Mouse (Mus musculus) adrenal gland, adult (tissue): ENCODE results near the gene Slc17a3.
A peak's percentile ranks its signal among the peaks of the same experiment; 100 is the strongest.

Source experiments
- DNase-seq, 2 experiments: peaks; one replicate each; pipeline ENCODE4 v3.0.0; 2022 to 2023; ENCODE audit warnings: low spot score in 1 of 2; ENCODE audit not compliant: inconsistent age in 2 of 2

Slc17a3 gene

GRCm38 (mm10) chr13:23839308-23839707 is at the start of gene Slc17a3:
Gene Slc17a3 (plus strand): TSS chr13:23839434.
- no peak for DNase-seq

GRCm38 (mm10) chr13:23792520-23792919 is 46.7 kb upstream of the Slc17a3 start:
- DNase-seq, result peak; percentile 31 to 78

GRCm38 (mm10) chr13:23799405-23799804 is 39.8 kb upstream of the Slc17a3 start:
- DNase-seq, result no peak

- DNase-seq, result no peak
Observed at GRCm38 (mm10) chr13:23804532-23804931, 34.7 kb upstream of the Slc17a3 start.

GRCm38 (mm10) chr13:23806422-23807052 is 32.7 kb upstream of the Slc17a3 start, which contains the start of gene Slc17a2:
Gene Slc17a2 (plus strand): TSS chr13:23806993.
- no peak for DNase-seq

GRCm38 (mm10) chr13:23816148-23816547 is 23.1 kb upstream of the Slc17a3 start:
- DNase-seq, result peak in 1 of 2 experiments; percentile 33

- no peak for DNase-seq
Observed at GRCm38 (mm10) chr13:23820179-23820940, 18.9 kb upstream of the Slc17a3 start.

GRCm38 (mm10) chr13:23822213-23822612 is 17.0 kb upstream of the Slc17a3 start:
- no peak for DNase-seq

GRCm38 (mm10) chr13:23826606-23827005 is 12.6 kb upstream of the Slc17a3 start:
- no peak for DNase-seq

- DNase-seq, result peak; percentile 48 to 82
Observed at GRCm38 (mm10) chr13:23833053-23833452, 6.2 kb upstream of the Slc17a3 start.

- DNase-seq, result peak; percentile 27 to 38
Observed at GRCm38 (mm10) chr13:23834836-23835235, 4.4 kb upstream of the Slc17a3 start.

- peak; percentile 55 to 88 for DNase-seq
Observed at GRCm38 (mm10) chr13:23836630-23837029, 2.6 kb upstream of the Slc17a3 start.

- DNase-seq, result no peak
Observed at GRCm38 (mm10) chr13:23845851-23846250, 6.6 kb downstream of the Slc17a3 start.

- no peak for DNase-seq
Observed at GRCm38 (mm10) chr13:23849299-23849698, 10.1 kb downstream of the Slc17a3 start.

- DNase-seq, result no peak
Observed at GRCm38 (mm10) chr13:23856401-23856800, 17.2 kb downstream of the Slc17a3 start.

GRCm38 (mm10) chr13:23861815-23862214 is 22.6 kb downstream of the Slc17a3 start:
- no peak for DNase-seq

GRCm38 (mm10) chr13:23864711-23865110 is 25.5 kb downstream of the Slc17a3 start:
- DNase-seq, result no peak

- DNase-seq, result no peak
Observed at GRCm38 (mm10) chr13:23866086-23866710, 27.0 kb downstream of the Slc17a3 start.

- no peak for DNase-seq
Observed at GRCm38 (mm10) chr13:23867000-23867399, 27.8 kb downstream of the Slc17a3 start.

GRCm38 (mm10) chr13:23867405-23867804 is 28.2 kb downstream of the Slc17a3 start, which contains the start of gene Slc17a1:
Gene Slc17a1 (plus strand): TSS chr13:23867750.
- DNase-seq, result no peak

- DNase-seq, result no peak
Observed at GRCm38 (mm10) chr13:23868790-23869533, 29.7 kb downstream of the Slc17a3 start.
